Mouse (Mus musculus) hindbrain, embryonic 11.5 days (tissue): Measurements from ENCODE around the gene Itgb3. TPM values are rescaled to one million over a fixed set of nuclear protein-coding genes. Genes with fewer than 3 reads are reported as not detected.

Experiments used
- ATAC-seq: fragments of 200-750 bp; cut with Nextera tagmentation; 2 replicates; pipeline ENCODE4 v1.8.0; 2017; ENCODE audit warnings: mild to moderate bottlenecking, moderate TSS enrichment, moderate library complexity; ENCODE audit not compliant: low FRiP score
- DNase-seq: peaks from one replicate; pipeline ENCODE4 v3.0.0-alpha.2; 2015; ENCODE audit warnings: low spot score
- H3K27ac ChIP-seq: fragments of 300-500 bp; sonication (generic); 2 replicates; pipeline ENCODE4 v1.5.1; 2014; ENCODE audit warnings: mild to moderate bottlenecking, low read depth, low read length
- H3K27me3 ChIP-seq: fragments of 300-500 bp; sonication (generic); 2 replicates; pipeline ENCODE4 v1.6.1; 2014; ENCODE audit warnings: mild to moderate bottlenecking, low read length, moderate library complexity, mixed read lengths; ENCODE audit not compliant: control insufficient read depth, insufficient read depth
- H3K36me3 ChIP-seq: fragments of 300-500 bp; sonication (generic); 2 replicates; pipeline ENCODE4 v1.6.1; 2014; ENCODE audit warnings: mild to moderate bottlenecking, low read length, moderate library complexity, mixed read lengths; ENCODE audit not compliant: control insufficient read depth, insufficient read depth
- H3K4me1 ChIP-seq: fragments of 300-500 bp; sonication (generic); replicated peaks from 2 replicates; pipeline ENCODE4 v1.6.1; 2014; ENCODE audit warnings: low read length, mixed read lengths; ENCODE audit not compliant: control insufficient read depth, insufficient read depth
- H3K4me2 ChIP-seq: fragments of 300-500 bp; sonication (generic); replicated peaks from 2 replicates; pipeline ENCODE4 v1.6.1; 2014; ENCODE audit warnings: mild to moderate bottlenecking, low read depth, low read length
- H3K4me3 ChIP-seq: fragments of 300-500 bp; sonication (generic); 2 replicates; pipeline ENCODE4 v1.5.1; 2014; ENCODE audit warnings: low read depth, low read length
- H3K9ac ChIP-seq: fragments of 300-500 bp; sonication (generic); 2 replicates; pipeline ENCODE4 v1.6.1; 2014; ENCODE audit warnings: low read depth, low read length
- H3K9me3 ChIP-seq: fragments of 300-500 bp; sonication (generic); 2 replicates; pipeline ENCODE4 v1.6.1; 2016; ENCODE audit warnings: low read length; ENCODE audit not compliant: control insufficient read depth
- WGBS: fragments of 180-500 bp; shearing (Covaris S2); extraction: QIAGEN DNeasy Blood & Tissue Kit; methylation state at CpG from one replicate; pipeline ENCODE4 v1.1.7; 2014; 5-methylcytosine and 5-hydroxymethylcytosine counted together
- polyA plus RNA-seq: library from polyadenylated mRNA; unstranded; fragments of >200 nt; fragmentation: Nextera tagmentation; extraction: Ambion mirVana; gene quantifications from 2 replicates; pipeline ENCODE4 v1.2.1, GENCODE M21; 2014

Gene Itgb3
- polyA plus RNA-seq, 1 experiment from 2014 or later: 1.3 TPM

DNA sequence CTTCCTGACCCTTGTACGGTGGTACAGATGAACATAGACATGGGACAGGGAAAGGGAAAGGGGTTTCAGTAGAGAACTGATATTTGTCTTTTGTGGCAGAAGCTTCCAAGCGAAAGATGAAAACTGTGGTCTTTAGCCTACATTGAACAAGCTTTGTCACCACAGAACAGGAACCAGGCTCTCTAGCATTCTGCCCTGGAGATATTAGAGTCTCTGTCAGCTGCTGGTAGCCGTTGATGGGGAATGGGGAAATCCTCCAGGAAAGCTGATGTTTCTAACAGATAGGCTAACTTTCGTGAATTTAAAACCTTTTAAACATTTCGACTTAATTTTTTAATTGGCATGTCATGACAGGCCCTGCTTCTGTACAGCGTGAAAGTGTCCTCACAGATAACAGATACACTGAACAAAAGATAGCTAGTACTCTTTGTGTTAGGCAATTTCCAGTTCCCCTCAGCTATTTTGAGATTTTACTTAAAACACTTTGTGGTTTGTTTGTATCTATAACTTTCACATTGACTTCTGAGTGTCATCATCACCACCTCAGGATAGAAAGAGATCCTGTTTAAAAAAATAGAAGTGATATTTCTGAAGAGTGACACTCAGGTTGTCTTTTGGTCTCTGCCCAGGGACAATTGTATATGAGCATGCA is 1.4 kb downstream of the Itgb3 start:
- H3K4me3 ChIP-seq: no peak overlapping the region
- no peak for DNase-seq
- H3K4me1 ChIP-seq: peaks cover 2% of the 10 kb centered on the region; the same call in 1 of the 2 replicates
- peaks cover 18% of the 10 kb centered on the region for H3K27me3 ChIP-seq
- H3K36me3 ChIP-seq: no peaks in the 10 kb centered on the region
- H3K9me3 ChIP-seq: no peaks in the 10 kb centered on the region
- H3K27ac ChIP-seq: no peak overlapping the region
- H3K9ac ChIP-seq: no peak overlapping the region
- 75% methylated on average over 6 of the region's 6 CpGs for WGBS
- no peak for ATAC-seq
- no peak overlapping the region for H3K4me2 ChIP-seq

- H3K4me2 ChIP-seq: no peak overlapping the region
- no peaks in the 10 kb centered on the region for H3K36me3 ChIP-seq
- 55% methylated on average over 4 of the region's 4 CpGs for WGBS
- H3K27ac ChIP-seq: no peak overlapping the region
- no peak overlapping the region for H3K4me3 ChIP-seq
- peaks cover 2% of the 10 kb centered on the region; the same call in 1 of the 2 replicates for H3K4me1 ChIP-seq
- no peak for DNase-seq
- H3K9ac ChIP-seq: no peak overlapping the region
- peaks cover 18% of the 10 kb centered on the region for H3K27me3 ChIP-seq
- ATAC-seq: no peak
- no peaks in the 10 kb centered on the region for H3K9me3 ChIP-seq
Observed at GRCm38 (mm10) chr11:104609733-104610132, 1.9 kb downstream of the Itgb3 start.

DNA sequence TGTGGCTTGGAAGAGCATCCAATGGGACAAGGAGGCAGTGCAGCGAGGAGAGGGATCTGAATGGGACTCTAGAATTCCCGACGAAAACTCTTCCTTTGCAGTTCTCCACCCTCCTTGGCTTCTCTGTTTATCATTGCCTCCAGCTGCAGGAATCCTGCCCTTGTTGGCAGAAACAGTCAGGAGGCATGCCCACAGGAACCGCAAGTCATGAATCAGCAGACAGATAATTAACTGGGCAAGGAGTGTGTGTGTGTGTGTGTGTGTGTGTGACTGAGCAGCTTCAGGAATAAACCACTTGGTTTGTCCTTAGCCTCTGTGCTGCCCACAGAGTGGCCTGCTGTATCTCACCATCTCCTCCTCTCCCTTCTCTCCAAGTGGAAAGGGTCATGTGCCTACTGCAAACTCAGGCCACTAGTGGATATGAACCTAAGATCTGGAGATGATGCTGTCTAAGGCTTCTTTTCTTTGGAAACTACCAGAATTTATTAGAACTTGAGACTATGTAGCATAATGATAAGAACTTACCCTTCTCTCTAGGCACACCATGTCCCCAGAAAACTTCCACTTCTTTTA is 3.9 kb downstream of the Itgb3 start:
- Histone ChIP-seq H3K27ac (no peak overlapping the region), H3K27me3 (peaks cover 18% of the 10 kb centered on the region), H3K9me3 (no peaks in the 10 kb centered on the region), H3K36me3 (no peaks in the 10 kb centered on the region), H3K9ac (no peak overlapping the region), H3K4me3 (no peak overlapping the region), H3K4me2 (no peak overlapping the region), H3K4me1 (peaks cover 2% of the 10 kb centered on the region; the same call in 1 of the 2 replicates)
- ATAC-seq: no peak
- DNase-seq: no peak
- WGBS: 56% methylated on average over 4 of the region's 4 CpGs

DNA sequence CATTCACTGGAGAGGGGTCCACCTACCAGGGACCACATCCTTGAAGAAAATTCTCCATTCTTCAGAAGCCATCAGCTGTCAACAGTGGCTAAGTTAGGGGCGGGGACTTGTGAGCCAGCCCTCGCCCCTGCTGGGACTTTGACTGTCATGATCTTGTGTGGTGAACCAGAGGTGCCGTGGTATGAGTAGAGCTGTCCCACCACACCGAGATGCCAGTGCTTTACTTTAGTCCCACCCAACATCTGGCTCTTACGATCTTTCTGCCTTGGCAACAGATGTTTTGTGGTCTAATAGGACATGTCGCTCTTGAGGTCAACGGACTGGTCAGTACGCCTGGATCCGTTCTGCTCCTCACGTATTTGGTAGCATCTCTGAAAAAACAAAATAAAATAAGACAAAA is 5.8 kb downstream of the Itgb3 start:
- ATAC-seq (no peak), DNase-seq (no peak)
- Histone ChIP-seq H3K4me1 (no peaks in the 10 kb centered on the region), H3K4me3 (no peak overlapping the region), H3K4me2 (no peak overlapping the region), H3K9ac (no peak overlapping the region), H3K36me3 (no peaks in the 10 kb centered on the region), H3K27ac (no peak overlapping the region), H3K27me3 (peaks cover 11% of the 10 kb centered on the region; the same call in 1 of the 2 replicates), H3K9me3 (no peaks in the 10 kb centered on the region)
- WGBS: 84% methylated on average over 10 of the region's 10 CpGs

GRCm38 (mm10) chr11:104614130-104614529 is 6.3 kb downstream of the Itgb3 start:
- no peak overlapping the region for H3K4me3 ChIP-seq
- H3K27ac ChIP-seq: no peak overlapping the region
- H3K4me2 ChIP-seq: no peak overlapping the region
- no peaks in the 10 kb centered on the region for H3K4me1 ChIP-seq
- H3K9ac ChIP-seq: no peak overlapping the region
- no peaks in the 10 kb centered on the region for H3K9me3 ChIP-seq
- H3K27me3 ChIP-seq: peaks cover 6% of the 10 kb centered on the region; the same call in 1 of the 2 replicates
- WGBS: 87% methylated on average over 2 of the region's 2 CpGs
- ATAC-seq: no peak
- H3K36me3 ChIP-seq: no peaks in the 10 kb centered on the region
- DNase-seq: no peak

- 80% methylated on average over 5 of the region's 5 CpGs for WGBS
- ATAC-seq (no peak), DNase-seq (no peak)
- Histone ChIP-seq H3K9ac (no peak overlapping the region), H3K36me3 (no peaks in the 10 kb centered on the region), H3K4me1 (peaks cover 2% of the 10 kb centered on the region; the same call in 1 of the 2 replicates), H3K27me3 (no peaks in the 10 kb centered on the region), H3K4me3 (no peak overlapping the region), H3K27ac (no peak overlapping the region), H3K9me3 (no peaks in the 10 kb centered on the region), H3K4me2 (no peak overlapping the region)
Observed at GRCm38 (mm10) chr11:104616182-104616581, 8.4 kb downstream of the Itgb3 start.

DNA sequence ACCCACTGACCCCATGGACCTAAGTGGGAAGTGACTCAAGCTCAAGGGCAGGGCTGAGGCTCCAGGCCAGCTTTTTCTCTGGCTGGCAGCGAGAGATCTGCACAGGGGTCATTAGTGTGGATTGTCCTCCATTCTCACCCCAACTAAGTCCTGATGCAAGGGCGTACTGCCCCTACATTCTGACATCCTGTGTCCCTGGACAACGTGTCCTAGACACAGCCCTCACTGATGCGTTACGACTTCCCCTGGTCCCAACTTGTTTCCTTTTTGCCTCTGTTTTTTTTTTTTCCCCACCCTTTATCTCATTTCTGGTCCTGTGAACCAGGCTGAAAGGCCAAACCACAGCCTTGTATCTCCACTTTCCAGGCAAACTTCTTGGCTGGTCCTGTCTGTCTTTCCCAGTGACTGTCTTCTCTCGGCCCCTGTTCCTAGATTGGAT is 10.9 kb downstream of the Itgb3 start:
- WGBS: 63% methylated on average over 6 of the region's 6 CpGs
- DNase-seq: no peak
- H3K4me3 ChIP-seq: no peak overlapping the region
- H3K27ac ChIP-seq: no peak overlapping the region
- no peaks in the 10 kb centered on the region for H3K36me3 ChIP-seq
- ATAC-seq: no peak
- H3K9me3 ChIP-seq: no peaks in the 10 kb centered on the region
- no peak overlapping the region for H3K9ac ChIP-seq
- H3K27me3 ChIP-seq: no peaks in the 10 kb centered on the region
- peaks cover 2% of the 10 kb centered on the region; the same call in 1 of the 2 replicates for H3K4me1 ChIP-seq
- no peak overlapping the region for H3K4me2 ChIP-seq

DNA sequence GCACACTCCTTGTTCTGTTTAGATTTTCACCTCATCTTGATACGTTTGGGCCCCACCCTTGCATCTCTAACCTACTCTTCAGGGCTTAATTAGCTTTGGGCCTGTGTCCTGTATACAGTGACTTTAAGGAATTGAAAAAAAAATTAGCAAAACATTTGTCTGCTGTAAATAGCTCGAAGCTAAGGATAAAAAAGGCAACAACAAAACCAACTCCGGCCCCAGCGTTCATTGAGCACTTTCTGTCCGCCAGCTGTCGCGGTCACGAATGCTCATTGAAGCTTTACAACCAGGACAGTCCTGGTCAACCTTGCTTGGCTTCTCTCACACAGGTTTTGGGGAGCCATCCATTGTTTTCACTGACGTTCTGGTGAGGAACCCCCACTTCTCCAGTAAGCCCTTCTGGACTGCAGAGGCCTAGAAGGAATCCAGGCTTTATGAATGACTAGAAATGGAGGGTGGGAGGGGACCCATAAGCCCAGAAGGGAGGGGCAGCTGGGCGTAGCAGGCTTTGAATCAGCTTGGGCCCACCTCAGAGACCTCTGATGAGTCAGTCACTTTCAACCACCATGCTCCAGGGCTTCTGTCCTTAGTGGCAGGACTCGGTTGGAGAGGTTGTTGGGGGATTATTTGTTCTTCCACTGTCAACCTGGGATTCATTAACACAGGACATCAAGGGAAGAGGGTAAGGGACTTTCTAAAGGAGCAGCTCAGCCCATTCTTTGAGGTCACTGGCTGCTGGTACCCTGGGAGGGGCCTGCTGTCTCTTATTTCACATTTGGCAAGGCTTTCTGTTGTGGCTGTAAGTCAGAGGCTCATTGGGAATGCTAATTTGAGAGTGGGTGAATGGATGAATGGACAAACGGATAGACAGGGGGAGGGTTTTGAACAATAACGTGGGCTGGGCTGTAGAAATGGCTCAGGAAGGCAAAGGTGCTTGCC is 11.6 kb downstream of the Itgb3 start:
- peak; percentile 47 for DNase-seq
- no peak overlapping the region for H3K4me2 ChIP-seq
- H3K9ac ChIP-seq: no peak overlapping the region
- no peak overlapping the region for H3K27ac ChIP-seq
- peaks cover 2% of the 10 kb centered on the region; the same call in 1 of the 2 replicates for H3K4me1 ChIP-seq
- no peak overlapping the region for H3K4me3 ChIP-seq
- no peaks in the 10 kb centered on the region for H3K36me3 ChIP-seq
- WGBS: 45% methylated on average over 13 of the region's 13 CpGs
- no peaks in the 10 kb centered on the region for H3K27me3 ChIP-seq
- H3K9me3 ChIP-seq: no peaks in the 10 kb centered on the region
- peak; percentile 76 for ATAC-seq
